Mouse (Mus musculus) cerebellum, postnatal 10 days (tissue): ENCODE measurements at regions not wholly inside any gene's neighbourhood (a gene's known extent, or its start where the extent isn't known, plus 50 kb on each side); places are given as distances from the start of the nearest gene placed in this dataset.

Experiments used
- DNase-seq, 2 experiments: peaks; one replicate each; pipeline ENCODE4 v3.0.0; 2021; ENCODE audit warnings: mixed read lengths in 2 of 2

- DNase-seq, result no peak
Observed at GRCm38 (mm10) chr17:87867611-87868010, 53.2 kb upstream of the Rpl36-ps4 start.

GRCm38 (mm10) chr17:87866719-87867318 is 54.0 kb upstream of the Rpl36-ps4 start:
- peak in 1 of 2 experiments; percentile 1 for DNase-seq

DNA sequence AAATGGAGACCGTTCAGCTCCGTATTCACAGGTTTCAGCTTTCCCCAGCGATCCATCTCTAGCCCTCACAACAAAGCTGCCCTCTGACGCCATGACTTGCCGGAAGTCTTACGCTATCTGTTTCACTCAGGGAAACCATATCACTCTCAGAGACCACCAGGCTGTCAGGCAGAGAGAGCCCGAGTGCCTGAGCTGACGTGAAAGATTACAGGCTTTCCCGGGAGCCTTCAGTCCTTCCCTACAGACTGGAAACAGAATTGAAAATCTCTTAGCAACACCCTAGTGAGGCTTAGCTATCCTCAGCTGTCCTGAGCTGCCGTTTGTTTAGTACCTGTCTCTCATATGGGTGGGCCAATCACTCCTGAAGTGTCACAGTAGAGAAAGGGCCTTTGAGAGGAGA is 54.6 kb upstream of the Rpl36-ps4 start:
- no peak for DNase-seq

DNA sequence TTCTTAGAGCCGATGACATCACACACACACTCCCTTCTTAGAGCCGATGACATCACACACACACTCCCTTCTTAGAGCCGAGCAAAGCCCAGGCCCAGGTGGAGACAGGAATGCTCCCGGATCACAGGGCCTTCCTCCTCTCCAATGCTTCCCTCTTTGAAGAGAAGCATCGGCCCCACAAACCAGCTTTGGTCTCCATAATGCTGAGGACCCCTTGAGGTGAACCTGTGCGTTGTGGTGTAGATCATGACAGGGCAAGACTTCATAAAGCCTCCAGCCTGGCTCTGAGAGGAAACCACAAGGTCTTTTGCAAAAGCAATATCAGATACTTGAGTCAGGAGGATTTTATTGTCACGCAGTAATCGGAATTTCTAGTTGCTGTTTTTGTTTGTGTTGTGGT is 55.3 kb upstream of the Rpl36-ps4 start:
- DNase-seq, result peak in 1 of 2 experiments; percentile 1

DNA sequence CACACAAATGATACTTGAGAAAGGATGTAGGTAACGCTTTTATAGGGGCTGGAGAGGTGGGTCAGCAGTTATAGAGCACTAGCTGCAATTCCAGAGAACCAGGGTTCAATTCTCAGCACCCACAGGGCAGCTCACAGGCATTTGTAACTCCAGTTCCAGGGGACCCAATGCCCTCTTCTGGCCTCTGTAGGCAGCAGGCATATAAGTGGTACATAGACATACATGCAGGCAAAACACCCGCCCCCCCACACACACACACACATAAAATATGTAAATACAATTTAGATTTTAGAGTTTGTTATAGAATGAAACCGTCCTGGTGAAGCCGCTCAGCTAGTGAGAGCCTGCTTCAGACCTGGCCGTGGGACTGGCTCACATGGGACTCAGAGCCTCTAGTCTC is 55.9 kb upstream of the Rpl36-ps4 start:
- peak in 1 of 2 experiments; percentile 1 for DNase-seq

DNA sequence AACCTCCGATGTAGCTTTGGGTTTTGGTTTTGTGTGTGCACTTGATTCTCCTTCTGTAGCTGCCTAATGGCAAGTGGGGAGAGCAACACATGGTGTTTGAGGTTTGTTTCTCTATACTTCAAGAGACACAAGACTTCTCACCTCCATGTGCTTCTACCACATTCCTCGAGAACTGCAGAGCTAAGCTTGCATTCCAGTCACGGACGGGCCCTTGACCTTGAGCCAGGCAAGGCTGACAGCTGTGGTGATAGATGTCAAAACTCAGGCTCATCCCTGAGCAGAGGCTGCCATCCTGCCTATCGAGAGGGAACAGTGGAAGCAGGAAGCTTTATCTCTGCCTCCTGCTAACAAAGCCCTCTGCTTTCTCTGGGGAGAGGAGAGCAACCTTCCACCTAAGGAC is 59.2 kb upstream of the Rpl36-ps4 start:
- DNase-seq, result peak in 1 of 2 experiments; percentile 2

DNA sequence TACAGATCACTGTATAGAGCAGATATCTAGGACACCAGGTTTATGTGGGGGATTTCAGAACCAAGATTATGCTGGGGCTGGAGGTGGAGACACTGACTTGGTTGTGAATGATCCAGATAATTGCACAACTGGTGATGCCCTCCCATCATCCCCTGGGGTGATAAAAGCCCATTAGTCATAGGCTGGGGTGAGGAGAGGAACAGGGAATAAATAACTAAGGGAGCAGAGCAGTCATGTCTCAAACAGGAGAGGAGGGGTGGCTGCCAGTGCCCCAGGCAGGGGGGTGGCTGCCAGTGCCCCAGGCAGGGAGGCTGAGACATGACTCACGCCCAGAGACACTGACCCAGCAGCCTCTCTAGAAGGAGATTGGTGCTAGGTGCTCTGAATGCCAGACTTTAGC is 53.7 kb upstream of the Kcnk12 start:
- no peak for DNase-seq

DNA sequence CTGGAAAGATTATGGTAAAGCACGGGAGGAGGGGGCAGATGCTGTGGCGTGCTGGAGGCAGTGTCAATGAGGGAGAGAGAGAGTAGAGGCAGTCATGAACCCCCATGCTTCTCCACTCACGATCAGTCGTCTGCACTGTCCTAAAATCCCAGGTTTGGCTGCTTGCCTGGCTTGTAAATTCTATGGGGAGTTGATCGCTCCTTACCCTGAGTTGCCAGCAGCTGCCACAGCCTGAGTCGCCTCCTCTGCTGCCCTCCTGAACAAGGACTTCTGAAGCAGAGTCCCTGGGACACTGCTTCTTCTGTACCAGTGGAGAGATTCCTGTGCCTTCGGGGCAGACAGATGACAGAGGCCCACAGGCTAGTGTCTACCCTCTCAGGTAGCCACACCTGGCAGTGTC is 52.1 kb upstream of the Kcnk12 start:
- DNase-seq, result peak; percentile 52 to 60

- DNase-seq, result no peak
Observed at GRCm38 (mm10) chr17:87849421-87849820, 51.6 kb upstream of the Kcnk12 start.

GRCm38 (mm10) chr17:87848964-87849363 is 51.2 kb upstream of the Kcnk12 start:
- DNase-seq, result no peak
